Mouse (Mus musculus): ENCODE results near the gene Rpl10l. TPM values are rescaled to one million over a fixed set of nuclear protein-coding genes. Genes with fewer than 3 reads are reported as not detected.

Rpl10l gene
- total RNA-seq (2021) = not detected
- long read RNA-seq, experiment 1 = 0 reads
- long read RNA-seq, experiment 2 = 0 reads

- DNase-seq (ENCODE audit: low spot score in 2 of 2) = no peak
Measured at GRCm38 (mm10) chr12:66283991-66284622, at the start of gene Rpl10l. TSS of gene Rpl10l (minus strand) at chr12:66284401.

- no peak for DNase-seq (ENCODE audit: low spot score in 2 of 2)
Measured at GRCm38 (mm10) chr12:66275890-66276289, 8.3 kb downstream of the Rpl10l start.

- DNase-seq (ENCODE audit: low spot score in 2 of 2) = no peak
Measured at GRCm38 (mm10) chr12:66245461-66246099, 38.6 kb downstream of the Rpl10l start.

GRCm38 (mm10) chr12:66234158-66234557 lies 50.0 kb downstream of the Rpl10l start:
- DNase-seq (ENCODE audit: low spot score in 2 of 2) = no peak
